Mouse (Mus musculus): ENCODE data around the gene Atl1. TPM values are rescaled to one million over a fixed set of nuclear protein-coding genes. Genes with fewer than 3 reads are reported as not detected.

Gene Atl1
- polyA plus RNA-seq (2015; fragmentation: Nextera tagmentation; extraction: Ambion mirVana) = 6.2 and 7.5 TPM in 2 replicates

DNA sequence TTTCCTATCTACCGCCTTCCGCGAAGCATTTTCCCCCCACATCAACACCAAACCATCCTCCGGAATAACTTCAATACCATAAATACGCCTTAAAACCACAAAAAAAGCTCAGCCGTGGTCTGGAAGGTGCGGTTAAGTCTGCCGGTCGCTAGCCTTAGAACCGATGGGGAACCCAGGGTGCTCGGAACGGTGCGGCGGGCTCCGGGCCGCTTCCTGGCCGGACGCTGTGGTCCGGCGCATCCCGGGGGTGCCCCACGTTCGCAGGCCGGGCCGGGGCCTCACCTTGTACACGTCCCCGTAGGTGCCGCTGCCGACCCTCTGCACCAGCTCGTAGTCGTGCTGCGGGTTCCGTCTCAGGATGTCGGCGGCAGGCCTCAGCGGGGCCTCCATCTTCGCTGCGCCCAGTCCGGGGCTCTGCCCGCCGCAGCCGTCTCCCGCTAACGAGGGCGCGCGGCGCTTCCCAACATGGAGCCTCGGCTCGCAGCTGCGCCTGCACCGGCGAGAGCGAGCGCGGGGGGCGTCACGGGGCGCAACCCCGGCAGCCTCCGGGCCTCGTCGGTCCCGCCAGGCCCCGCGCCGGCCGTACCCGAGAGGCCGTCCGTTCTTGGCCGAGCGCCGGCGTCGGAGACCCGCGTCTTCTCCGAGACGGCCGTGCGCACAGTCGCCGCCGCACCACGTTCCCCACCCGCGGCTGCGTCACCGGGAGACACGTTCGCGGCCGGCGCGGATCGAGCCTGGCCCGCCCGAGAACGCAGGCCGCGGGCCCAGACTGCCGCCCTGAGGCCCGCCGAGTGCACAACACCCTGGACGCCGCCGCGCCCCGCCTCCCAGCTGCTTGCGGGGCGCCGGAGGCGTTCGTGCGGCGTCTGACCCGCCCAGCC, at the start of gene Atl1, which contains the start of gene Map4k5:
Gene Atl1 (plus strand): TSS at position 244 of the 881 bp plus-strand sequence.
Gene Map4k5 (minus strand): TSS at position 830 of the 881 bp plus-strand sequence.
- Histone ChIP-seq H3K4me1 (peaks cover 59% of the 10 kb centered on the region), H3K36me3 (no peaks in the 10 kb centered on the region; the same call in 1 of the 2 replicates), H3K4me3 (peak within 1 kb of the TSS; percentile 75), H3K27me3 (replicated peaks) (no peaks in the 10 kb centered on the region), H3K4me2 (peak within 1 kb of the TSS; percentile 73), H3K27ac (replicated peaks) (peak within 1 kb of the TSS; percentile 95), H3K9me3 (no peaks in the 10 kb centered on the region), H3K9ac (peak within 1 kb of the TSS; percentile 93)
- peak; percentile 91 for ATAC-seq (ENCODE audit: extremely low read depth, insufficient number of reproducible peaks, low FRiP score, low TSS enrichment)
- under 1% methylated on average over 113 of the region's 118 CpGs for WGBS

DNA sequence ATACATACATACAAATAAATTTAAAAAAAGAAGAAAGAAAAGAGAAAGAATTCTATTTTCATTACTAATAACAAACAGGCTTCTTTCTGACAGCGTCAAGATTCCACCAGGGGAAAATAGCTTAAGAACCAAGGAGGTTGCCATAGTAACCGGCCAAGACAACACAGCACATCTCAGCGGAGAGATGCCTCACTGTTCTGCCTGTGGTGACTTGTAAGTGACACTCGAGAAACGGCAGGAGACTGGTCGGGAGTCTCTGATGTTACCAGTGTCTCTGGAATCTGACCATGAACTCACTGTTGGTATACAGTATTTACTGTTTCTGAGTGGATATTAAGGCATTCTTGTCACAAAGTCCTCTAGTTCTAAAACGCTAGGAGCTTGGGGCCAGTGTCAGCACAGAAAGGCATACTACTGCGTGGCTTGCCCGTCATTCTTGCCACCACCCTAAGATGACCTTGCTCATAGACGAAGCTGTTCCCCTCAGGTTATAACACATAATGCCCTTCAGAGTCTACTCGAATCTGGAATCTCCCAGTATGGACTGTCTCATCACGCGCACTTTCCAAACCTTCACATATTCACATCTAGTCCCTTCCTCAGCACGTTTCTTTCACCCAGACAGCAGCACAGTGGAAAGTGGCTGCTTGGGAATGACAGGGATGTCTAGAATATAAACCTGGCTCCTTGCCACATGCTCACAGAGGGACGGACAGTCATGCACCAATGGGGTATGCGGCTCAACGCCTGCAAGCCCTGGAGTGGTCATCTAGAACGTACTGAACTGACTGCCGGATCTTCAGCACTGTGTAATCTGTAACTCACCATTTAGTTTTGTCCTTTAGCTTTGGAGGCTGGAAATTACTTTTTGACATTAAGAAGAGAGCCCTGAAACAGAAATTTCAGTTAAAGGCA, 48.6 kb upstream of the Atl1 start:
- ATAC-seq (ENCODE audit: extremely low read depth, insufficient number of reproducible peaks, low FRiP score, low TSS enrichment) = no peak
- Histone ChIP-seq H3K36me3 (peaks cover 88% of the 10 kb centered on the region), H3K9me3 (no peaks in the 10 kb centered on the region), H3K4me2 (no peak overlapping the region), H3K4me3 (no peak overlapping the region), H3K27me3 (replicated peaks) (no peaks in the 10 kb centered on the region), H3K9ac (no peak overlapping the region), H3K27ac (replicated peaks) (peak overlapping the region; percentile 26), H3K4me1 (peaks cover 14% of the 10 kb centered on the region)
- WGBS = 61% methylated on average over 19 of the region's 19 CpGs

DNA sequence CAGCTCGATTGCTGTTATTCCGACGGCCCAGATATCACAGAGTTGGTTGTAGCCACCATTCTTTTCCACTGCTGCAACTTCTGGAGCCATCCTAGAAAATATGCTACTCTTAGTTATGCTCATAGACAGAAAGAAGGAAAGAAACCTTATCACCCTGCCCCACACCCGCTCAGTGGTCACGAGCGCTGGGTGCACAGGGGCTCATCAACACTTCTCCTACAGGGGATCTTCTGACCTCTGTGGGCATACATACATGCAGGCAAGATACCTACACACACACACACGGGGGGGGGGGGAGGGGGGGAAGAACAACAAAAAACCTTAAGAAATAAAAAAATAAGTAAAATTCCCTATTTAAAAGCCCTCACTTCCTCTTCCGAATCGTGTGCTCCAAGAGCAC, 46.7 kb upstream of the Atl1 start:
- H3K27me3 ChIP-seq (replicated peaks) = no peaks in the 10 kb centered on the region
- peaks cover 14% of the 10 kb centered on the region for H3K4me1 ChIP-seq
- H3K4me2 ChIP-seq = no peak overlapping the region
- H3K9me3 ChIP-seq = no peaks in the 10 kb centered on the region
- H3K36me3 ChIP-seq = peaks cover 80% of the 10 kb centered on the region
- H3K27ac ChIP-seq (replicated peaks) = no peak overlapping the region
- ATAC-seq (ENCODE audit: extremely low read depth, insufficient number of reproducible peaks, low FRiP score, low TSS enrichment) = no peak
- 88% methylated on average over 9 of the region's 9 CpGs for WGBS
- H3K9ac ChIP-seq = no peak overlapping the region
- no peak overlapping the region for H3K4me3 ChIP-seq

DNA sequence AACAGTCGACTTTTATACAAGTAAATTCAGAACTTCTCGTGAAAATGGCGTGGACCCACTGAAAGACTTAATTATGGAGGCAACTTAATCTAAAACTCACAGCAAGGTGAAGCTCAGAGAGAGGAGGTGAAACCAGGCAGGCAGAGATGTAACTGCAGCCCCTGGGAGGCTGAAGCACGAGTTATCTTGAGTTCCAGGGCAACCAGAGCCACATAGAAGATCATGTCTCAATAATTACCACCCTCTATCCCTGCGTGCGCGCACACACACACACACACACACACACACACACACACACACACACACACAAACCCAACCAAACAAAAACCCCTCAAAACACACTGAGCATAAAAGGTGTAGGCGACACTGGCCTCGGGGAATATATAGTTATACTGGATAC, 45.9 kb upstream of the Atl1 start:
- H3K36me3 ChIP-seq = peaks cover 78% of the 10 kb centered on the region

DNA sequence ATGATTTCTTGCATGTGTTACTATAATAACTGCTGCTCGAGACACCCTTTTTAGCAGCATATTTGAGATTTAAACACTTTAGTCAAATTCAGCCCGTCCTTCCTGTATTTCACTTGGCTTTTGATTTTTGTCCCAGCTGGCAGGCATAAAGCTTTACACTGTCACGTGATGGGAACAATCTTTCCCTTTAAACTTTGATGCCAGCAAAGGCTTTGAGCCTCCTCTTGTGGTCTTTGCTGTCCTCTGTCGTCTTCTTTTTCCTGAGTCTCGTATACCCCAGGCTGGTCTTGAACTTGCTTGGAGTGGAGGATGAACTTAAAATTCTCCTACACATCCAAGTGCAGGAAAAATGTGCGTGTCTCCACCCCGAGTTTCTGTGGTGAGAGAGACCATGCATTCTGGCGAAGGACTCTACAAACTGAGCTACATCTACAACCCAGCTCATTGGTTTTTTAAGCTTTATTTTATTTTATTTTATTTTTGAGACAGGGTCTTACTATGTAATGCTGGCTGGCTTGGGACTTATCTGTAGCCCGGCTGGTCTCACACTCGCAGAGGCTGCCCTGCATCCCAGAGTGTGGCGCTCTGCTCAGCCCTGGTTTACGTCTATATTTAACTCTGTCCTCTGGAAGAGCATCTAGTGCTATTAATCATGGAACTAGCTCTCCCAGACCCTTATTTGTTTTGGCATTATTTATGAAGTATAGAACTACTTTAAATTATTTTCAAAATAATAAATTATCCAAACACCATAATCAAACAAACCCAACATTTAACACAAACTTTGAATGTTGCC, 44.1 kb upstream of the Atl1 start:
- H3K27me3 ChIP-seq (replicated peaks) = no peaks in the 10 kb centered on the region
- no peak overlapping the region for H3K4me2 ChIP-seq
- H3K9ac ChIP-seq = no peak overlapping the region
- 77% methylated on average over 12 of the region's 12 CpGs for WGBS
- H3K36me3 ChIP-seq = peaks cover 81% of the 10 kb centered on the region
- H3K4me1 ChIP-seq = peaks cover 19% of the 10 kb centered on the region
- H3K9me3 ChIP-seq = no peaks in the 10 kb centered on the region
- no peak overlapping the region for H3K4me3 ChIP-seq
- no peak for ATAC-seq (ENCODE audit: extremely low read depth, insufficient number of reproducible peaks, low FRiP score, low TSS enrichment)
- no peak overlapping the region for H3K27ac ChIP-seq (replicated peaks)

More for the DNA sequence above, 45.9 kb upstream of the Atl1 start:
- H3K27me3 ChIP-seq (replicated peaks) = no peaks in the 10 kb centered on the region
- no peak overlapping the region for H3K4me2 ChIP-seq
- H3K9me3 ChIP-seq = no peaks in the 10 kb centered on the region
- no peak overlapping the region for H3K4me3 ChIP-seq
- no peak overlapping the region for H3K9ac ChIP-seq
- peaks cover 14% of the 10 kb centered on the region for H3K4me1 ChIP-seq
- no peak overlapping the region for H3K27ac ChIP-seq (replicated peaks)
- no peak for ATAC-seq (ENCODE audit: extremely low read depth, insufficient number of reproducible peaks, low FRiP score, low TSS enrichment)
- 88% methylated on average over 9 of the region's 9 CpGs for WGBS

DNA sequence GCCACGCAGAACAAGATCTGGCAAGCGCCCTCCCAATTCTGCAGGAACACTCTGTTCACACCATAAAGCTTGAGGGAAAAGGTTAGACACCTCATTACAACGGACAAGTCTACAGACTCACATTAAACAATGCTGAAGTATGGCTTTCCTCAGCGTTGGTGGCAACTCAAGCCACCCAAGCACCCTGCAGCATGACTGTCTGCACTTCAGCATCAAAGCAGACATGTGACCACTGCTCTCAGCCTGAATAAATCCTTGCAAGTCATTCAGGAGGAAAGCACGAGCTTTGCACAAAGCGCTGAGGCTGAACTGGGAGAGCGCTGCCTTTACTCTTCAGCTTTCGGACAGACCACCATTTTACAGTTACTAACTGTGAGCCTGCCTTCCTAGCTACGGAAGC, 40.1 kb upstream of the Atl1 start:
- WGBS = 87% methylated on average over 9 of the region's 9 CpGs
- no peak for ATAC-seq (ENCODE audit: extremely low read depth, insufficient number of reproducible peaks, low FRiP score, low TSS enrichment)

DNA sequence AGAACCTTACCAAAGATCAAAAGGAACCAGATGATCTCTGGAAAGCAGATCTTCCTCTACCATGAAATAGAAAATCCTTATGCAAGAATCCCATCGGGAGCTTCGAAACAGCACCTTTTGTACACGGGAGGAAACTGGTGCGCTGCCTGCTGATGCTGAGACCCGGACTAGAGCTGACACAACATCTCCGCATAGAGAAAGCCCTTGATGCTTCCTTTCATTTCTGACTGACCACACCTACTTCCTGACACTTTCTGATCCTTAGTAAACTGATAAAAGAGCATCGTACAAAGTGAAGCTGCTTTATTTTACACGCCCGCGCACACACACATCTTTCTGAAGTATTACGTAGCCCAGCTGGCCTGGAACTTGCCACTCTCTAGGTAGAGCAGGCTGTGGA, 39.0 kb upstream of the Atl1 start:
- 79% methylated on average over 11 of the region's 11 CpGs for WGBS
- Histone ChIP-seq H3K4me1 (peaks cover 21% of the 10 kb centered on the region), H3K27ac (replicated peaks) (no peak overlapping the region), H3K9ac (no peak overlapping the region), H3K4me3 (no peak overlapping the region), H3K27me3 (replicated peaks) (no peaks in the 10 kb centered on the region), H3K36me3 (peaks cover 64% of the 10 kb centered on the region), H3K9me3 (no peaks in the 10 kb centered on the region), H3K4me2 (no peak overlapping the region)
- ATAC-seq (ENCODE audit: extremely low read depth, insufficient number of reproducible peaks, low FRiP score, low TSS enrichment) = no peak

More for the DNA sequence above, 40.1 kb upstream of the Atl1 start:
- Histone ChIP-seq H3K36me3 (peaks cover 74% of the 10 kb centered on the region), H3K4me2 (no peak overlapping the region), H3K9ac (no peak overlapping the region), H3K4me1 (peaks cover 13% of the 10 kb centered on the region), H3K27ac (replicated peaks) (no peak overlapping the region), H3K9me3 (no peaks in the 10 kb centered on the region), H3K27me3 (replicated peaks) (no peaks in the 10 kb centered on the region), H3K4me3 (no peak overlapping the region)

DNA sequence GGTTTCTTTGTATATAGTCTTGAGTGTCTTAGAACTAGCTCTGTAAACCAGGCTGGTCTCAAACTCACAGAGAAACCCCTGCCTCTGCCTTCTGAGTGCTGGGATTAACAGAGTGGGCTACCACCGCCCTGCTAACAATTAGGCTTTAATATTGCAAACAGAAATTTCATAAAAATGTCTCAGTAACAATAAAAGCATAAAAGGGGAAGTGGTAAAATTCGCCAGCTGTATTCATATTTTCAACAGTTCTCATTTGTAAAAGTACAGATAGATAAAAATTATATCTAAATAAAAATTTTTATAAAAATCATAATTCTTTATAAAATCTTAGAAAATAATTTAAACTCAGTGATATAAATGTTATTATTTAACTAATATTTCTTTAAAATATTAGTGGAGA, 38.5 kb upstream of the Atl1 start:
- no peak overlapping the region for H3K27ac ChIP-seq (replicated peaks)
- 94% methylated on average over 2 of the region's 2 CpGs for WGBS
- no peak overlapping the region for H3K9ac ChIP-seq
- H3K4me3 ChIP-seq = no peak overlapping the region
- no peak overlapping the region for H3K4me2 ChIP-seq
- H3K36me3 ChIP-seq = peaks cover 60% of the 10 kb centered on the region
- H3K9me3 ChIP-seq = no peaks in the 10 kb centered on the region
- peaks cover 25% of the 10 kb centered on the region for H3K4me1 ChIP-seq
- H3K27me3 ChIP-seq (replicated peaks) = no peaks in the 10 kb centered on the region
- ATAC-seq (ENCODE audit: extremely low read depth, insufficient number of reproducible peaks, low FRiP score, low TSS enrichment) = no peak

DNA sequence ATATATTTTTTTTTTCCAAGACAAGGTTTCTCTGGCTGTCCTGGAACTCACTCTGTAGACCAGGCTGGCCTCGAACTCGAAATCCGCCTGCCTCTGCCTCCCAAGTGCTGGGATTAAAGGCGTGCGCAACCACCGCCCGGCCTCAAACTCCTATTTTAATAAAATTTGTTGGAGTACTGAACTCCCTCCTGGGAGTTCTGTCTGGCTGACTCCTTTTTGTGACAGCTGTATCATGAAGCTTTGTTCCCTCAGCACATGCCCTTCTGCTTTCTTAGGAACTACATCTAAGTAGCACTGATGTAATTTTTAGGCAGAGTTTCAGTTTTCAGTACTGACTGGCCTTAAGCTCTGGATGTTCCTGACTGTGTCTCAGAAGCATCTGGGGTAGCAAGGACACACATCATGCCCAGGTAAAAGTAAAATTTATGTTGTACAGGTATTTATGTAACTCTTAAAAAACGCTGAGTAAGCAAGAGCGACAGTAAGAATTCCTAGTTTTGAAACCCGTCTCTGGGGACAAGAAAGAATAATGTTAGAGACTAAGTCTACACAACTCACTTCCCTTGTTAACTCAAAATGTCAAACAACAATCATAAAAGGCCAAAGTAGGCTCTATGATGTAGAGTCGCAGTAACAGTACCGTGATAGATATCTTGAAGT, 36.6 kb upstream of the Atl1 start:
- Histone ChIP-seq H3K4me1 (peaks cover 33% of the 10 kb centered on the region), H3K27me3 (replicated peaks) (no peaks in the 10 kb centered on the region), H3K27ac (replicated peaks) (no peak overlapping the region), H3K9ac (no peak overlapping the region), H3K9me3 (no peaks in the 10 kb centered on the region), H3K36me3 (peaks cover 50% of the 10 kb centered on the region), H3K4me3 (no peak overlapping the region), H3K4me2 (no peak overlapping the region)
- no peak for ATAC-seq (ENCODE audit: extremely low read depth, insufficient number of reproducible peaks, low FRiP score, low TSS enrichment)
- 93% methylated on average over 12 of the region's 12 CpGs for WGBS

DNA sequence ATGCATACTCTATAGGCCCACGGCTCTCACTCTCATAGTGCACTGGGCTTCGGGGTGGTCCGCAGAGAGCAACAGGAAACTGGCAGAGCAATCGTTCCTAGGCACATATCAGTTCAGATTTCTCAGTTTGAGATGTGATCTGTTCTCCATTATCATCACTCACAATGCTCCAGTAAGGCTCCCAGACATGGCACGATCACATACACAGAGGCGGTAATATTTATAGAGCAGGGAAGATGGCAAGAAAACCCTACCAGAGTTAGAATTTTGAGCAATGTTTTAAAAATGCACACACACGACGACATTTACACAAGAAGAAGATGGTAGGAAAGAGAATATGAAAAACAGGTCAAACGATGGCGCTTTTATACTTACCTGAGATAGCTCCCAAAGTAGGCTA, 36.0 kb upstream of the Atl1 start:
- ATAC-seq (ENCODE audit: extremely low read depth, insufficient number of reproducible peaks, low FRiP score, low TSS enrichment) = no peak
- Histone ChIP-seq H3K36me3 (peaks cover 46% of the 10 kb centered on the region), H3K4me1 (peaks cover 33% of the 10 kb centered on the region), H3K9ac (no peak overlapping the region), H3K4me3 (no peak overlapping the region), H3K27me3 (replicated peaks) (no peaks in the 10 kb centered on the region), H3K27ac (replicated peaks) (no peak overlapping the region), H3K9me3 (no peaks in the 10 kb centered on the region), H3K4me2 (no peak overlapping the region)
- 91% methylated on average over 10 of the region's 10 CpGs for WGBS
